Mouse (Mus musculus): ENCODE measurements at regions not wholly inside any gene's neighbourhood (a gene's known extent, or its start where the extent isn't known, plus 50 kb on each side); places are given as distances from the start of the nearest gene placed in this dataset.

DNA sequence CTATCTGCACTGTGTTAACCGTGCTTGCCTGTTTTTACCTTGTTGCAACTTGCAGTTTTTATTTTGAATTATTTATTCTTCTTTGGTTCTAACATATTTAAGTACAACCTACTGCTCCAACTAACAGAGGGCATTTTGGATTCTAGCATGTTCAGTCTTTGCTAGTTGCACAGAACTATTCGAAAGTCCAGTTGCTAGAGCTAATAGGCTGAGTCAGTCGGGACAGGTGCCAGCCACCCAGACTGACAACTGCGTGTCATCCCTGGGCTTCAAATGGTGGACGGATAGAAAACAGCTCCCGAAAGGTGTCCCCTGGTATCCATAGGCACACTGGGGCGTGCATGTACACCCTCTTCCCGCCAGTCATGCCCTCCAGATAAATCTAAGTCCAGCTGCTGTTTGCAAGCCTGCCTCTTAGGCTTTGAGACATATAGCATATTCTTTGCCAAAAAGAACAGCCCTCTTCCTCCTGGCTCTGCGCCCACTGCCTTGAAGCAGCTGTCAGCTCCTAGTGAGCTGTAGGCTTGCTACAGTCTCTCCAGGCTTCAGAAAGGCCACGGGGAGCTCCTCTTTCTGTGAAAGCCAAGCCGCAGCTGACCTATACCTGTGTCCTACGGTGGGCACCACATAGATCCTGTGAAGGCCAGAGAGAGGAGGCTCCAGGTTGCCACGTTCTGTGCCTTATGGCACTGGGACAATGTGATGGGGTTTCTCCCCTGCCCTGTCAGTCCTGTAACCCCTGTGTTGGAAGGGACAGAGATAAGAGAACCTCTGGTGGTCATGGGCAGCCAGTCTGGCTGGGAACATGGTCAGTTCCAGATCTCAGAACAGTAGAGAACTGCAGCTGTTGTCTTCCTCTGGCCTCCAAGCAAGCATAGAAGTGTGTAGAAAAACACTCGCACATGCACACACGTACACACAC lies 420.3 kb downstream of the Zfp704 start:
- TF ChIP-seq CTCF (IDR thresholded peaks at IDR 0.05; ENCODE audit: borderline replicate concordance, control insufficient read depth, extremely low read depth, insufficient read depth, low read length, poor library complexity) (no peak), POLR2A (IDR thresholded peaks at IDR 0.05; ENCODE audit: control insufficient read depth, extremely low read depth, insufficient read depth, low read length, poor library complexity) (no peak)

Measured in thymus, adult 2 months (tissue).